Mouse (Mus musculus): ENCODE measurements around the gene Kazn. TPM values are rescaled to one million over a fixed set of nuclear protein-coding genes. Genes with fewer than 3 reads are reported as not detected.

Gene Kazn
- polyA plus RNA-seq, 1 experiment = 3.7 TPM

DNA sequence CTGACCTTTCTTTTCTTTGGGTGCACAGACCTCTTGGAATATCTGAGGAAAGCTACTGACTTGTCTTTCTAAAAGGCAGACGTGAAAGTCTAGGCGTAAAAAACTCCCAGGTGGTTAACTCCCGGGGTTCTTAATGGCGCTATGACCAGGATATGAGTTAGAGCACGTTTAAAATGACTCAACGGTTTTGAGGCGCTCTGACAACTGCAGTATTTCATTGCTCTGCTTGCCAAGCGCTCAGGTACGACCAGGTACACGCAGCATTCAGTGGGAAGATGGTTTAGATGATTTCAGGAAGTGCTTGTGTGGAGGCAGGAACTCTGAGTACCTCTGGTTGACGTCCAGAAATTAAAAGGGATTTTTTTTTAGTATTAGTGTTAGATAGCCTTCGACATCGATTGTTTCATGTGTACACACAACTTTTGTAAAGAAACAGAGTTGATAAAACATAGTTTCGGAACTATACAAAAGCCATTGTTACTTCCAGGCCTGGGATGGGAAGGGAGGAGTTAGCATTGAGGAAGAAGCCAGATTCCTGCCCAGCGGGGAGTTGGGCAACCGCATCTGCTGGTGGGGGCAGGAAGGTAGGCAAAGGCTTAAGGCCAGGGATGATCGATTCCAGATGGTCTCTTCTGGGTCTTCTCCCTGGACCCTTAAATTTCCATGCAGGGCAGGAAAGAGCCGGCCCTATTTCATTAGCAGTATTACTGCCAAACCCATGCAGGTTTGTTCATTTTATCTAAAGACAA is 167.8 kb downstream of the Kazn start:
- no peak overlapping the region for H3K27ac ChIP-seq (ENCODE audit: control insufficient read depth, insufficient read depth, low read depth, low read length, poor library complexity)
- 21% methylated on average over 18 of the region's 18 CpGs for WGBS
- H3K4me1 ChIP-seq (ENCODE audit: control insufficient read depth, insufficient read depth, low read length) = peaks cover 3% of the 10 kb centered on the region
- H3K4me3 ChIP-seq (replicated peaks; ENCODE audit: control insufficient read depth, low read depth, low read length) = no peak overlapping the region
- TF ChIP-seq POLR2A (IDR thresholded peaks at IDR 0.05; ENCODE audit: borderline replicate concordance, control insufficient read depth, low read depth, low read length) (no peak), CTCF (IDR thresholded peaks at IDR 0.05; ENCODE audit: control insufficient read depth, insufficient read depth, low read length) (no peak)

DNA sequence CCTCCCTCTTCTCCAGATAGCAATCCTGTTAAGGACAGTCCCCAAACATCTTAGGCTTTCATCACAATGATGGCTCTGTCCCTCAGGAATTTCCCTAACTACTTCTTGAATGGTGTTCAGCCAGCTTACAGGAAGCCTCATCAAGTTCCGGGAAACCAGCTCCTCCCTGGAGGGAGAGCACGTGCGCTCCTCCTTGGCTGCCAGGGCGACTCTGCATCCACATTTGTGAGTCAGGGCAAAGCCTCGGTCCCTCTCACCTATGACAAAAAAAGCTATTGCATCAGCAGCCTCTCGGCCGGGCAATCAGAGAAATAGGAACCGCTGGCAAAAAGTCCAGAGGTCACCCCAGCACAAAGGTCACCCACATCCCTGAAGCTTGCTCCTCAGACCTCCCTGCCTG is 168.4 kb downstream of the Kazn start:
- no peak for TF ChIP-seq CTCF (IDR thresholded peaks at IDR 0.05; ENCODE audit: control insufficient read depth, insufficient read depth, low read length)
- no peak for TF ChIP-seq POLR2A (IDR thresholded peaks at IDR 0.05; ENCODE audit: borderline replicate concordance, control insufficient read depth, low read depth, low read length)
- Histone ChIP-seq H3K4me3 (replicated peaks; ENCODE audit: control insufficient read depth, low read depth, low read length) (no peak overlapping the region), H3K27ac (ENCODE audit: control insufficient read depth, insufficient read depth, low read depth, low read length, poor library complexity) (no peak overlapping the region), H3K4me1 (ENCODE audit: control insufficient read depth, insufficient read depth, low read length) (peaks cover 3% of the 10 kb centered on the region)
- 26% methylated on average over 8 of the region's 8 CpGs for WGBS

DNA sequence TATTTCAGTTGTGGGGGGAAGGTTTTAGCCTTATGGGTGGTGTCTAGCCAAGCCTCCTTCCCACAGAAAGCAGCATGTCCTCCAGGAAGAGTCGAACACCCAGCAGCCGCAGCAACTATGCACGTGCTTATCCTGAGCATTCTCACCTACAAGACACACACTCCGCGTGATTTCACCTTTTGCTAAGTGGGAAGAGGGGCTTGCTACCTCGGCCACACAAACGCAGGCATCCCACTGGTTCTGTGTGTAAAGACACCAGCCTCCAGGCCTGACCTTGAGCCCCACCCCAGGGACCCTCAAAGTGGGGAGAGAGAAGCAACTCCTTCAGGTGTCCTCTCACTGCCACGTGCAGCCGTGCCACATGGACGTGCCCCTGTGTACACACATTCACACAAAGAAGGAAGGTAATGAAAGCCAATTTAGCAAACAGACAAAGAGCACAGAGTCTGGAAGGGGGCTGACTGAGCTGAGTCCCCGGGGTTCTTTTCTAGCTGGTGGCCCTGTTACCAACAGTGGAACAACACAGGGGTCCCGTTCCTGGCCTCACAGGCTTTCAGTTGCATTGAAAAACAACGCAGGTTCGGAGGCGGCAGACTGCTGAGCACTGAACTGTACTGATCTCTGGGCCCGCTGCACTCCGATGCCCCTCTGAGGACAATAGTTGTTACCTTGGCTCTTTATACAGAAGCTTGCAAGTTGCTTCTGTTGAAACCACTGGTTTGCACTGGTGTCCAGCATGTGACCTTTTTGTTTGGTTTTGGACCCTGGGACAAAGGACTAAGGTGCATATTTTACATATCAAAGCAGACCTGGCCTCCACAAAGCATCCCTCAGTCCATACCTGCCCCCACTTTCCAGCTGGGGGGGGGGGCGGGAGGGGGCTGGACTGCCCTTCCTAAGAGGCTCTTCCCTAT is 170.0 kb downstream of the Kazn start:
- H3K4me1 ChIP-seq (ENCODE audit: control insufficient read depth, insufficient read depth, low read length) = peaks cover 3% of the 10 kb centered on the region; the same call in 1 of the 2 replicates
- WGBS = 78% methylated on average over 18 of the region's 18 CpGs
- H3K27ac ChIP-seq (ENCODE audit: control insufficient read depth, insufficient read depth, low read depth, low read length, poor library complexity) = no peak overlapping the region
- H3K4me3 ChIP-seq (replicated peaks; ENCODE audit: control insufficient read depth, low read depth, low read length) = no peak overlapping the region
- TF ChIP-seq POLR2A (IDR thresholded peaks at IDR 0.05; ENCODE audit: borderline replicate concordance, control insufficient read depth, low read depth, low read length) (no peak), CTCF (IDR thresholded peaks at IDR 0.05; ENCODE audit: control insufficient read depth, insufficient read depth, low read length) (no peak)

DNA sequence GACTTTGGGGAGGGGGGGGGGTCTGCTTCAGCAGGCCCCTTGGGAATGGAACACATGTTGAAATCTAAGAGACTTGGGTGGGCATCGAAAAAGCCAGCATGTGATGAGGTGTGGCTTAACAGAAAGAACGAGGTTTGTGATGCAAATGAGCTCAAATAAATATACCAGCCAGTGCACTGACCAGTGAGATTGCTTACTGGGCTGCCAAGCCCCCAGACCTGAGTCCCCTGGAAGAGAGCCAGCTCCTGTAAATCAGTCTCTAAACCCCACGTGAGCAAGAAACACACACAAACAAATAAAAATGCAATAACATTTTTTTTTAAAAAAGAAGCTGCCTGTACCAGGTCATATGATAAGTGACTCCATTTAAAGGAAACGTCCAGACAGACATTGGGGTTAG is 172.6 kb downstream of the Kazn start:
- Histone ChIP-seq H3K4me1 (ENCODE audit: control insufficient read depth, insufficient read depth, low read length) (peaks cover 2% of the 10 kb centered on the region; the same call in 1 of the 2 replicates), H3K4me3 (replicated peaks; ENCODE audit: control insufficient read depth, low read depth, low read length) (no peak overlapping the region), H3K27ac (ENCODE audit: control insufficient read depth, insufficient read depth, low read depth, low read length, poor library complexity) (no peak overlapping the region)
- TF ChIP-seq POLR2A (IDR thresholded peaks at IDR 0.05; ENCODE audit: borderline replicate concordance, control insufficient read depth, low read depth, low read length) (no peak), CTCF (IDR thresholded peaks at IDR 0.05; ENCODE audit: control insufficient read depth, insufficient read depth, low read length) (no peak)
- 50% methylated on average over 4 of the region's 4 CpGs for WGBS

DNA sequence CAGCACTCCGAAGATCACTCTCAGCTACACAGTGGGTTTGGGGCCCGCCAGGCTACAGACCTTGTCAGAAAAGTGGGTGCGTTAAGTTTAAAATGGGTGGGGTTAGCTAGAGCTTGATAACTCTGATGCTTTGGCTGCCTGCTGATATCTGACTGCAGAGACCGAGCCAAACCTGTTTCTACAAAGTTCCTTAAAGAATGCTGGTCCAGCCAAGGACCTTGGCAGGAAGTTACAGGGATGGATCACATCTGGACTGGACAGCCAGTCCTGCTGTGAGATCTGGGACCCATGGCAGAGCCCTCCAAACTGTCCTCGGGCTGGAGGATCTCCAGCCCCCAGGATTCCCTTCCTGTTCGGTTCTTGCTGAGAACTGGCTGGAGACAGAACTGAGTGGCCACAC is 173.4 kb downstream of the Kazn start:
- no peak overlapping the region for H3K4me3 ChIP-seq (replicated peaks; ENCODE audit: control insufficient read depth, low read depth, low read length)
- TF ChIP-seq POLR2A (IDR thresholded peaks at IDR 0.05; ENCODE audit: borderline replicate concordance, control insufficient read depth, low read depth, low read length) (no peak), CTCF (IDR thresholded peaks at IDR 0.05; ENCODE audit: control insufficient read depth, insufficient read depth, low read length) (no peak)
- H3K4me1 ChIP-seq (ENCODE audit: control insufficient read depth, insufficient read depth, low read length) = peaks cover 2% of the 10 kb centered on the region; the same call in 1 of the 2 replicates
- H3K27ac ChIP-seq (ENCODE audit: control insufficient read depth, insufficient read depth, low read depth, low read length, poor library complexity) = no peak overlapping the region
- WGBS = 50% methylated on average over 6 of the region's 6 CpGs

DNA sequence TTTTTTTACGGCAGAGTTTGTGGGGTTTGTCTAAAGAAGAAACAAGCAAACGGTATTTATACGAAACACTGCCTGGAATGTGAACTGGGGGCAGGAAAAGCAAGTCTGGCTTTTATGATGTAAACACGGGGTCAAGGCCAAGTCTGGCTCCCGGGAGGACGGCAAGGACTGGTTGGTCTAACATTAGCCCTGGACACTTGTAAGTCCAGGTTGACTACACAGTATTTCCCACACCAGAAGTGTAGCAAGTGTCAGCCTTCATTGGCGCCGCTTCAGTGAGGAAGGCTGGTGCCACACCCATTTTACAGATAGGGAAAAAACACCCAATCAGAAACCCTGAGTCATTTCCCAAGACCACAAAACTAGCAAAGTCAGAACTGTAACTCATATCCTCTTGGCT is 173.9 kb downstream of the Kazn start:
- Histone ChIP-seq H3K4me3 (replicated peaks; ENCODE audit: control insufficient read depth, low read depth, low read length) (no peak overlapping the region), H3K27ac (ENCODE audit: control insufficient read depth, insufficient read depth, low read depth, low read length, poor library complexity) (no peak overlapping the region), H3K4me1 (ENCODE audit: control insufficient read depth, insufficient read depth, low read length) (peaks cover 2% of the 10 kb centered on the region; the same call in 1 of the 2 replicates)
- WGBS = 74% methylated on average over 8 of the region's 8 CpGs
- no peak for TF ChIP-seq CTCF (IDR thresholded peaks at IDR 0.05; ENCODE audit: control insufficient read depth, insufficient read depth, low read length)
- no peak for TF ChIP-seq POLR2A (IDR thresholded peaks at IDR 0.05; ENCODE audit: borderline replicate concordance, control insufficient read depth, low read depth, low read length)

DNA sequence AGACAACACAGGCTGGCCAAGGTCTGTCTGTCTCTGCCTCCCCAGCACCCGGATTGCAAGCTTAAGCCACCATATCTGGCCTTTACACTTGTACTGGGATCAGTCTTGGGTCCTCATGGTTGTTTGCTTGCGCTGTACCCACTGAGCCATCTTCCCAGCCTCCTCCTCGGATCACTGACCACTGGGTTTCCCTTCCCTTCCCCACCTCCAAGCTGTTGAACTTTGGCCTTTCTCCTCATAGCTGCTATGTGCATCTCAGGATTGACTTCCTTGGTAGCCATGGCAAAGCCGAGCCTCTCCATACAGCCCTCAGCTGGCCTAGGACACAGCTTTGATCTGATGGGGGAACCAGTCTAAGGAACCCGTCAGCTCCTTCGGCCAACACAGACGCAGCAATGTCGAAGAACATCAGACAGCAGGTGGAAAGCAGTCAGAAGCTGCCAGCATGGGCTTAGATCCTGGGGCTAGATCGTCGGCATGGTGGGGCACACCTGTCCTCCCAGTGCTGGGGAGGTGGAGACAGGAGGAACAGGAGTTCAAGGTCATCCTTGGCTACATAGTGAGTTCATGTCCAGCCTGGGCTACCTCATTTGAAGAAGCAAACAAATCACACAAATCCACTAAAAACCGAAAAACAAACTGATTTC is 174.5 kb downstream of the Kazn start:
- Histone ChIP-seq H3K27ac (ENCODE audit: control insufficient read depth, insufficient read depth, low read depth, low read length, poor library complexity) (no peak overlapping the region), H3K4me1 (ENCODE audit: control insufficient read depth, insufficient read depth, low read length) (peaks cover 2% of the 10 kb centered on the region; the same call in 1 of the 2 replicates), H3K4me3 (replicated peaks; ENCODE audit: control insufficient read depth, low read depth, low read length) (no peak overlapping the region)
- TF ChIP-seq POLR2A (IDR thresholded peaks at IDR 0.05; ENCODE audit: borderline replicate concordance, control insufficient read depth, low read depth, low read length) = no peak
- no peak for TF ChIP-seq CTCF (IDR thresholded peaks at IDR 0.05; ENCODE audit: control insufficient read depth, insufficient read depth, low read length)
- WGBS = 88% methylated on average over 11 of the region's 11 CpGs
